Mouse (Mus musculus) stomach, postnatal 0 days (tissue): ENCODE measurements at regions not wholly inside any gene's neighbourhood (a gene's known extent, or its start where the extent isn't known, plus 50 kb on each side); places are given as distances from the start of the nearest gene placed in this dataset.
A peak's percentile ranks its signal among the peaks of the same experiment; 100 is the strongest.

ENCODE experiments used
- ATAC-seq: fragments of 200-750 bp; cut with Nextera tagmentation; 2 replicates; pipeline ENCODE4 v1.8.0; 2017; ENCODE audit not compliant: low FRiP score, low TSS enrichment
- DNase-seq: peaks from one replicate; pipeline ENCODE4 v3.0.0-alpha.2; 2016; ENCODE audit warnings: low spot score
- H3K27ac ChIP-seq: fragments of 300-500 bp; sonication (generic); replicated peaks from 2 replicates; pipeline ENCODE4 v1.5.1; 2014; ENCODE audit warnings: mild to moderate bottlenecking, control low read depth
- H3K27me3 ChIP-seq: fragments of 300-500 bp; sonication (generic); 2 replicates; pipeline ENCODE4 v1.6.1; 2014; ENCODE audit warnings: low read length; ENCODE audit not compliant: control insufficient read depth, insufficient read depth
- H3K36me3 ChIP-seq: fragments of 300-500 bp; sonication (generic); 2 replicates; pipeline ENCODE4 v1.6.1; 2014; ENCODE audit warnings: low read length, mixed read lengths; ENCODE audit not compliant: control insufficient read depth, insufficient read depth
- H3K4me1 ChIP-seq: fragments of 300-500 bp; sonication (generic); replicated peaks from 2 replicates; pipeline ENCODE4 v1.6.1; 2014; ENCODE audit warnings: antibody characterized with exemption; ENCODE audit not compliant: control insufficient read depth, insufficient read depth
- H3K4me2 ChIP-seq: fragments of 300-500 bp; sonication (generic); replicated peaks from 2 replicates; pipeline ENCODE4 v1.6.1; 2014; ENCODE audit warnings: low read depth, mild to moderate bottlenecking, control low read depth, moderate library complexity
- H3K4me3 ChIP-seq: fragments of 300-500 bp; sonication (generic); 2 replicates; pipeline ENCODE4 v1.5.1; 2014; ENCODE audit warnings: low read depth, low read length, control low read depth
- H3K9ac ChIP-seq: fragments of 300-500 bp; sonication (generic); 2 replicates; pipeline ENCODE4 v1.6.1; 2014; ENCODE audit warnings: mild to moderate bottlenecking, low read length, control low read depth, mixed read lengths
- H3K9me3 ChIP-seq: fragments of 300-500 bp; sonication (generic); 2 replicates; pipeline ENCODE4 v1.6.1; 2016; ENCODE audit warnings: low read length; ENCODE audit not compliant: control insufficient read depth
- CTCF ChIP-seq: IDR thresholded peaks from 2 replicates; pipeline ENCODE4 v1.5.1; 2016; ENCODE audit warnings: antibody characterized with exemption, low read depth, mild to moderate bottlenecking, moderate library complexity
- EP300 ChIP-seq: optimal IDR thresholded peaks from 2 replicates; pipeline ENCODE3; 2016; ENCODE audit warnings: antibody characterized with exemption
- WGBS: fragments of 180-500 bp; shearing (Covaris S2); extraction: QIAGEN DNeasy Blood & Tissue Kit; methylation state at CpG from one replicate; pipeline ENCODE4 v1.1.7; 2014; 5-methylcytosine and 5-hydroxymethylcytosine counted together

GRCm38 (mm10) chr3:17825254-17825890 lies 122.8 kb upstream of the Cypt12 start:
- H3K9ac ChIP-seq = no peak overlapping the region
- no peaks in the 10 kb centered on the region for H3K4me1 ChIP-seq
- no peaks in the 10 kb centered on the region for H3K9me3 ChIP-seq
- no peak for ATAC-seq
- TF ChIP-seq EP300 (no peak), CTCF (no peak)
- no peaks in the 10 kb centered on the region for H3K27me3 ChIP-seq
- H3K27ac ChIP-seq = no peak overlapping the region
- WGBS = 48% methylated on average over 3 of the region's 3 CpGs
- H3K36me3 ChIP-seq = no peaks in the 10 kb centered on the region
- no peak overlapping the region for H3K4me2 ChIP-seq
- H3K4me3 ChIP-seq = no peak overlapping the region
- DNase-seq = no peak

DNA sequence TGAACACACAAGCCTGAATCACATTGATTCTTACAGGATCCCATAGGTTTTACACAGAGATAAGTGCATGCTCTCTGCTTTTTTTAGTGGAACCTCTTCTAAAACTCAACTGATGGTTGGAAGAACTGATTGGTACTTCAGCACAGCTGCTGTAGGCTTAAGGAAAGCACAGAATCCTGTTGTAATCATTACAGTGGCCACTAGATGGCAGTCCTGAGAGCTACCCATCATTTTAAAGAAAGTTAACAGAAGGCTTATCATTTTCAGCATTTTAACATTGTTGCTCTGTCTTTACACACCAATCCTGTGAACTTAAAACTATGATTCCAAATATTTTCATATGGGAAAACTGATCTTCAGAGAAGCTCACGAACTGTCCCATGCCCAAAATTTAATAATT lies 113.5 kb upstream of the Cypt12 start:
- H3K27ac ChIP-seq = no peak overlapping the region
- no peaks in the 10 kb centered on the region for H3K4me1 ChIP-seq
- no peak overlapping the region for H3K4me2 ChIP-seq
- TF ChIP-seq EP300 (no peak), CTCF (peak; percentile 77)
- H3K9me3 ChIP-seq = no peaks in the 10 kb centered on the region
- no peaks in the 10 kb centered on the region for H3K27me3 ChIP-seq
- H3K9ac ChIP-seq = no peak overlapping the region
- WGBS = 27% methylated on average over 1 of the region's 1 CpGs
- no peaks in the 10 kb centered on the region for H3K36me3 ChIP-seq
- no peak overlapping the region for H3K4me3 ChIP-seq
- DNase-seq = peak; percentile 16
- ATAC-seq = no peak

- Histone ChIP-seq H3K9ac (no peak overlapping the region), H3K4me1 (no peaks in the 10 kb centered on the region), H3K27ac (no peak overlapping the region), H3K4me3 (no peak overlapping the region), H3K4me2 (no peak overlapping the region), H3K9me3 (no peaks in the 10 kb centered on the region), H3K36me3 (no peaks in the 10 kb centered on the region), H3K27me3 (no peaks in the 10 kb centered on the region)
- 59% methylated on average over 7 of the region's 7 CpGs for WGBS
- DNase-seq (no peak), ATAC-seq (no peak)
- TF ChIP-seq CTCF (no peak), EP300 (no peak)
Observed at GRCm38 (mm10) chr3:17847609-17848008, 100.6 kb upstream of the Cypt12 start.

DNA sequence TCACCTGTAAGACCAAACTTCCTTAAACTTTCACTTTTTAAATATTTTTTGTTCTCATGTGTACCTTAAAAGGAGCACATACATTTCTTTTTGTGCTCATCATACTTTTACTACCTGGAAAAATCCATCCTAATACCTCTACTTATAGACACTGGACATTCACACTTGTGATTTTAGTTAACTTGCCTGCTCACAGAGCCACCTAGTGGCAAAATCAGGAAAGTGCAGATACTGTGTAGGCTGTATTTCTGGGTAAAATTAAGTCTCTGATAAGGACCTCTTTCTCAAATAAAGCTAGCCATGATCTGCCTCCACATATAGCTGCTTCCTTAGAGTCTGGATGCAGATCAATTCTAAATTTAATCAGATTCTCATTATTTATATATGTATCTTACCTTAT lies 100.0 kb upstream of the Cypt12 start:
- ATAC-seq (no peak), DNase-seq (no peak)
- H3K36me3 ChIP-seq = no peaks in the 10 kb centered on the region
- H3K27ac ChIP-seq = no peak overlapping the region
- no peak overlapping the region for H3K4me2 ChIP-seq
- no peak overlapping the region for H3K4me3 ChIP-seq
- H3K27me3 ChIP-seq = no peaks in the 10 kb centered on the region
- H3K4me1 ChIP-seq = no peaks in the 10 kb centered on the region
- TF ChIP-seq EP300 = no peak
- TF ChIP-seq CTCF = peak; percentile 70
- no peaks in the 10 kb centered on the region for H3K9me3 ChIP-seq
- no peak overlapping the region for H3K9ac ChIP-seq

- Histone ChIP-seq H3K36me3 (no peaks in the 10 kb centered on the region), H3K4me3 (no peak overlapping the region), H3K27me3 (no peaks in the 10 kb centered on the region), H3K4me2 (no peak overlapping the region), H3K9me3 (no peaks in the 10 kb centered on the region), H3K27ac (no peak overlapping the region), H3K9ac (no peak overlapping the region), H3K4me1 (no peaks in the 10 kb centered on the region)
- 68% methylated on average over 3 of the region's 3 CpGs for WGBS
- DNase-seq (no peak), ATAC-seq (no peak)
- TF ChIP-seq CTCF (no peak), EP300 (no peak)
Observed at GRCm38 (mm10) chr3:17862367-17862766, 85.8 kb upstream of the Cypt12 start.

GRCm38 (mm10) chr3:17865112-17865511 lies 83.1 kb upstream of the Cypt12 start:
- no peak for TF ChIP-seq EP300
- TF ChIP-seq CTCF = no peak
- H3K4me3 ChIP-seq = no peak overlapping the region
- H3K36me3 ChIP-seq = no peaks in the 10 kb centered on the region
- H3K4me2 ChIP-seq = no peak overlapping the region
- H3K27ac ChIP-seq = no peak overlapping the region
- no peak for ATAC-seq
- H3K4me1 ChIP-seq = no peaks in the 10 kb centered on the region
- H3K27me3 ChIP-seq = no peaks in the 10 kb centered on the region
- WGBS = 64% methylated on average over 4 of the region's 4 CpGs
- no peak overlapping the region for H3K9ac ChIP-seq
- DNase-seq = no peak
- no peaks in the 10 kb centered on the region for H3K9me3 ChIP-seq
